Mouse (Mus musculus) liver, adult 2 months (tissue): ENCODE results near the gene Pyroxd2.
"Not testable (repeated sequence)": the region's sequence is repeated elsewhere in the genome, so short reads cannot be mapped to it uniquely, and the experiment has no call there.

Experiments
- CTCF ChIP-seq: fragments of 200-500 bp; IDR thresholded peaks from 2 replicates; pipeline ENCODE4 v1.5.1; 2011; ENCODE audit warnings: low read depth, low read length, control low read depth
- POLR2A ChIP-seq: fragments of 200-500 bp; IDR thresholded peaks from 2 replicates; pipeline ENCODE4 v1.6.1; 2011; ENCODE audit warnings: low read length, control low read depth; ENCODE audit not compliant: insufficient read depth; ENCODE audit errors: extremely low read depth

- TF ChIP-seq CTCF, POLR2A: not testable (repeated sequence)
Observed at GRCm38 (mm10) chr19:42682776-42683175, 69.8 kb downstream of the Pyroxd2 start.
